Mouse (Mus musculus): ENCODE results near the gene Cfap46. TPM values are rescaled to one million over a fixed set of nuclear protein-coding genes. Genes with fewer than 3 reads are reported as not detected.
A peak's percentile ranks its signal among the peaks of the same experiment; 100 is the strongest.

Cfap46 gene
- polyA plus RNA-seq (2016; fragmentation: Nextera tagmentation; extraction: Ambion mirVana): 0.26 and 0.57 TPM in 2 replicates

DNA sequence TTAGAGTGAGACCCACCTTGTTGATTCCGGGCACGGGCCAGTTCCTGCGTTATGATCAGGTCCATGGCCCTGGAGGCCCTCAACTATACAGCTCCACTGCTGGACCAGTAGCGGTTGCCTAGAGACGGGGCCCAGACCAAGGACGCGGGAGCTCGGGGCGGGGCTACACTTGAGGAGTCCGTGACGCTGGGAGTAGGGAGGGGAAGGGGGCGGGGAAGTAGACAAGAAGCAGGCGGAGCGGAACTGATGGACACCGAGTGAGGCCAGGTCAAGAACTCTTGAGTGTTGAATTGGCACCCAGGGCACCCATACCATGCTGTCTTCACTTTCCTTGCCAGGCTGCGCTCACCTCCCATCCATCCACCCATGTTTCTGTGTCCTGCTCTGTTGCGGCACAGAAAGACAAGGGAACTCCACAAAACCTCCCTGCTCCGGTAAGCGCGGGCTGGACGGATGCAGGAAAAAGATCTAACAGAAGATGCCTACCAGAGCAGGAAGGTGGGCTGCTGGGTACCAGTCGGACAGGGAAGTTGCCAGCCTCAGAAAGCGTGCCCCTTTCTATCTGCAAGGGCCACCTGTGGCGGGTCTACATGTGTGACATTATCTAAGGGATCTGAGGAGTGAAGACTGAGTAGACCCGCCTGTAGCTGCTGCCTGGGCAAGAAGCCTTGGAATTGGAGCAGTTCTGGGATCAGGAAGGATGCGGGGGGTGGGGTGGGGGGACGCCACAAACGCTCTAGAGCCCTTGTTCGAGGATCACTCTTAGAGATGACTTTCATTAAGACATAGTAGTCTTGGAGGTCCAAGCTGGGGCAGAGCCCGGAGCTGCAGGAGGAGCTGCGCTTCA lies at the start of gene Cfap46:
TSS of gene Cfap46 (minus strand) at position 112 of the 847 bp plus-strand sequence.
- peak; percentile 89 for ATAC-seq (ENCODE audit: insufficient number of reproducible peaks, insufficient read depth, low FRiP score, low TSS enrichment)
- no peaks in the 10 kb centered on the region for H3K36me3 ChIP-seq
- no peaks in the 10 kb centered on the region for H3K4me1 ChIP-seq
- 1% methylated on average over 29 of the region's 31 CpGs for WGBS
- peaks cover 2% of the 10 kb centered on the region; the same call in 1 of the 2 replicates for H3K27me3 ChIP-seq
- H3K9me3 ChIP-seq: no peaks in the 10 kb centered on the region
- H3K4me2 ChIP-seq (replicated peaks): peak within 1 kb of the TSS; percentile 91
- peak within 1 kb of the TSS; percentile 62 for H3K4me3 ChIP-seq
- H3K27ac ChIP-seq: peak within 1 kb of the TSS; percentile 46; the same call in 1 of the 2 replicates
- peak within 1 kb of the TSS; percentile 50 for H3K9ac ChIP-seq

DNA sequence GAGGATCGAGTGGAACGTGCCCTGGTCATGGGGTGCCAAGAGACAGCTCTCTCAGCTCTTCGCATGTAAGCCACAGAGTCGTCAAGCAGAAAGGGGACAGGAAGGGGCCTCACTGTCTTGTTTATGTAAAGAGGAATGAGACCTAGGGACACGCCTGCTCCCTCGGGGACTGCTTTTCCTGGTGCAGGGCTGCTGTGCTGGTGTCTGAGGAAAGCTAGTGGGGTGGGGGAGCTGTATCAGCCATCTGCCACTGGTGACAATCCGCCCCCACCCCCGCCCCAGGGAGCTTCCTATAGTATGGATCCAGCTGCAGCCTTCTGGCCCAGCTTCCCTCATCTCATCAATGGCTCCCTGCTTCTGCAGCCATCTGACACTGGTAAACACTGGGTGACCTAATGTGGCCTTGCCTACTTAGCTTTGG lies 47.7 kb upstream of the Cfap46 start:
- no peaks in the 10 kb centered on the region for H3K9me3 ChIP-seq
- no peak overlapping the region for H3K4me3 ChIP-seq
- H3K27ac ChIP-seq: no peak overlapping the region
- ATAC-seq (ENCODE audit: insufficient number of reproducible peaks, insufficient read depth, low FRiP score, low TSS enrichment): 0 out of 2 replicates have a peak, but pooled peaks have one; percentile 41
- WGBS: 49% methylated on average over 8 of the region's 8 CpGs
- H3K4me1 ChIP-seq: 0 out of 2 replicates have a peak, but pooled peaks cover 5% of the 10 kb centered on the region
- no peaks in the 10 kb centered on the region for H3K36me3 ChIP-seq
- H3K4me2 ChIP-seq (replicated peaks): no peak overlapping the region
- H3K9ac ChIP-seq: no peak overlapping the region
- no peaks in the 10 kb centered on the region for H3K27me3 ChIP-seq

DNA sequence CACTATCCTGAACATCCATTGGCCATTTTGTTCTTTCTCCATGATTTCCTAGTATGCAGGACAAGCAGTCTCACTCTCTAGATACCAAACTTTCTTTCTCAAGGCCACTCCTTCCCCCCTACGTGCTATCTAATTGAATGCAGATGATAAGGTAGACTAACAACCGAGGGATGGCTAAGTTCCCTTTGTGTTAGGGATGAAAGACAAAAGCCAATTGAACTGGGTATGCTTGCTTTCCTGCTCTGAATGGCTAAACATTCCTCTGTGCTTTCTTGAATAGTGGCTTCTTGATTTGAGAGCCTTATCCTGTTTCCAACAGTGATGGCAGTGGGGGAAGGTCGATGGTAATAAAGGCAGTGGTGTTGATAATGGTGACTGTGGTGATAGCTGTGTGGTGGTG lies 43.5 kb upstream of the Cfap46 start:
- Histone ChIP-seq H3K9ac (no peak overlapping the region), H3K27me3 (no peaks in the 10 kb centered on the region), H3K4me2 (replicated peaks) (no peak overlapping the region), H3K4me3 (no peak overlapping the region), H3K9me3 (no peaks in the 10 kb centered on the region), H3K36me3 (no peaks in the 10 kb centered on the region), H3K4me1 (0 out of 2 replicates have a peak, but pooled peaks cover 5% of the 10 kb centered on the region), H3K27ac (no peak overlapping the region)
- WGBS: 22% methylated on average over 3 of the region's 3 CpGs
- ATAC-seq (ENCODE audit: insufficient number of reproducible peaks, insufficient read depth, low FRiP score, low TSS enrichment): no peak

DNA sequence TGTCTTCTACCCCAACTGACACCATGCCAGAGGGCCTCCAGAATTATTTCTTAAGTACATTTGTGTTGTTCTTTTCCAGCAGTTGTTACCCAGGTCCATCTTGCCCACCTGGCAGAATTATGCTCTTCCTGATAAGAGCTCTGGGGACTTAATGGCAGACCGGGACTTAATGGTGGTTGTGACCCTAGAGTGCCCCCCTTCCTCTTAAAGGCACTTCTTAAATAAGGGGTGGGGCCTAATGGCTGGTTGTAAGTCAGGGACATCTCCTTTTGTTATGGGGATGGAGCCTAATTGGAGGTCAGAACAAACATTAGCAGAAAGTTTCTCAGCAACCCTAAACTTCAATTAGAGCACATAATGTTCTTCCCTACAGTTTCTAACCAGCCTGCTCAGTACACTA lies 42.0 kb upstream of the Cfap46 start:
- Histone ChIP-seq H3K36me3 (no peaks in the 10 kb centered on the region), H3K27me3 (no peaks in the 10 kb centered on the region)
- WGBS: 74% methylated on average over 1 of the region's 1 CpGs

DNA sequence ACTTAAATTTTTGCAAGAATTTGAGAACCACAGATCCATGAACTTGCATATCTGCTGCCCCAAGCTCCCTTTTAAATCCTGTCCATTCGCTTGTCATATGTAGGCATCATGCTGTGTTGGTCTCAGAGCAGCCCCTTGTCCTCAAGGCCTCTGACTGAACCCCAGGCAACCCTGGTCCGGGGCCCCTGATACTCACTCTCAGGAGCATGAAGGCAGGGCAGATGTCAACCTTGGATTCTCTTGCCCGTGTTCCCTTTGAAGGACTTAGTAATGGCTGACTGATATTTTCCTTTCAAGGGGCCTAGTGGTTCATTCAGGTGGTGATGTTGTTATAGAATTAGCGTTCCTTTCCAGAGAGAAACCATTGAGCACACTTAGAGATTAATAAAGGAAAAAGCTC lies 40.4 kb upstream of the Cfap46 start:
- WGBS: 79% methylated on average over 4 of the region's 4 CpGs
- Histone ChIP-seq H3K27me3 (no peaks in the 10 kb centered on the region), H3K4me3 (no peak overlapping the region), H3K9me3 (no peaks in the 10 kb centered on the region), H3K4me1 (no peaks in the 10 kb centered on the region), H3K9ac (no peak overlapping the region), H3K36me3 (no peaks in the 10 kb centered on the region), H3K4me2 (replicated peaks) (no peak overlapping the region), H3K27ac (no peak overlapping the region)
- no peak for ATAC-seq (ENCODE audit: insufficient number of reproducible peaks, insufficient read depth, low FRiP score, low TSS enrichment)

More for the DNA sequence above, 42.0 kb upstream of the Cfap46 start:
- no peaks in the 10 kb centered on the region for H3K4me1 ChIP-seq
- H3K27ac ChIP-seq: no peak overlapping the region
- ATAC-seq (ENCODE audit: insufficient number of reproducible peaks, insufficient read depth, low FRiP score, low TSS enrichment): no peak
- H3K9ac ChIP-seq: no peak overlapping the region
- no peak overlapping the region for H3K4me3 ChIP-seq
- H3K9me3 ChIP-seq: no peaks in the 10 kb centered on the region
- H3K4me2 ChIP-seq (replicated peaks): no peak overlapping the region

DNA sequence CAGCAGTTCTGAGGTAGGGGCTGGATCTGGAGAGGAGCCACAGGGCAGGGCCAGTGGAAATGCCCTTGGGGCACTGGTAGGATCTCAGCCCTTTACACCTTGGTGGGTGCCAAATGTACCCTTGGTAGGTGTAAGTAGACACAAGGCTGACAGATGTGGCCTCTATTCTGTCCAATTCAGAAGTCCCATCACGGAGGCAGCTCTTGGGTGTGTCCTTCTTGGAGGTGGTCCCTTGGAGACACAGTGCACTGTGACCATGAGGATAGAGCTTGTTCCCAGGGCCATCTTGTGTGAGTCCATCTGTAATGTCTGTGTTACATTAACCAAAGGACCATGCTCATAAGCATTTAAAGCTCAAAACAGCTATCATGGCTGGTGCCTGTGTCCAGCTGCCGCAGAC lies 37.6 kb upstream of the Cfap46 start:
- no peaks in the 10 kb centered on the region for H3K4me1 ChIP-seq
- no peak overlapping the region for H3K27ac ChIP-seq
- H3K27me3 ChIP-seq: no peaks in the 10 kb centered on the region
- WGBS: 91% methylated on average over 2 of the region's 2 CpGs
- H3K9ac ChIP-seq: no peak overlapping the region
- no peak overlapping the region for H3K4me3 ChIP-seq
- H3K9me3 ChIP-seq: no peaks in the 10 kb centered on the region
- ATAC-seq (ENCODE audit: insufficient number of reproducible peaks, insufficient read depth, low FRiP score, low TSS enrichment): no peak
- no peaks in the 10 kb centered on the region for H3K36me3 ChIP-seq
- H3K4me2 ChIP-seq (replicated peaks): no peak overlapping the region

DNA sequence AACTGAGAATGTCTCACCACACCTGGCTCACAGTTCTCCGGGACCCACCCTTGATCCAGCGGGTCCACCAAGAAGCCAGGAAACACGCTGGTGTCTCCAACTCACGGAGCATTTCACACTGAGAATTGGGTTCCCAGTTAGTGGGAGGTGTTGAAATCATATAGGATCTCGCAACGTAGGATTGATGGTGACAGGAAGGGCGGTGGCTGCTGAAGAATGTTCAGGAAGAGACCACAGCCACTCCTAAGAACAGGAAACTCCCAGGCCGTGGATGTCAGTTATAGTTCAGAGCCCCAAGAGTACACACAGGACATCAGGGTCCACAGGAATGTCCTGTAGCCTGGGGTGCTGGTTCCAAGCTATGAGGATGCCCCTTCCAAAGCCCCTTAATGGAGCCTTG lies 34.2 kb upstream of the Cfap46 start:
- no peak overlapping the region for H3K9ac ChIP-seq
- no peaks in the 10 kb centered on the region for H3K9me3 ChIP-seq
- no peaks in the 10 kb centered on the region for H3K36me3 ChIP-seq
- no peaks in the 10 kb centered on the region for H3K27me3 ChIP-seq
- no peak overlapping the region for H3K4me2 ChIP-seq (replicated peaks)
- H3K4me1 ChIP-seq: no peaks in the 10 kb centered on the region
- H3K4me3 ChIP-seq: no peak overlapping the region
- WGBS: 82% methylated on average over 8 of the region's 8 CpGs
- no peak for ATAC-seq (ENCODE audit: insufficient number of reproducible peaks, insufficient read depth, low FRiP score, low TSS enrichment)
- H3K27ac ChIP-seq: no peak overlapping the region

DNA sequence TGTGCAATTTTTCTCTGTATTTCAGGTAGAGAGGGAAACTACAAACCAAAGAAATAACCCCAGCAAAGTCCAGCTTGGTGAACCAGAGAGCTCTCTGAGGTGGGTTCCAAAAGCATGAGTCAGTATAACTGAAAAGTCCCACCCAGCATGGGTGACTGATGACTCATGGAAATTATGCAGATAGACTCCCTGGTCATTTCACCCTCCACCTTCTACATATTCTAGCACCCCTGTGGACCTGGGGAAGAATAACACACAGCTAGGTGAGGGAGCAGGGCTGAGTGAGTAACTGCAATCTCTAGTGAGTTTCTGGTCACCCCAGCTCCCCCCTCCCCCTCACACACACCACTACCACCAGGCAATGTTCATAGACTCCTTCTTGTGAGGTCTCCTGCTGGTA lies 28.2 kb upstream of the Cfap46 start:
- Histone ChIP-seq H3K27ac (no peak overlapping the region), H3K4me1 (no peaks in the 10 kb centered on the region), H3K9me3 (no peaks in the 10 kb centered on the region), H3K4me3 (no peak overlapping the region), H3K27me3 (no peaks in the 10 kb centered on the region), H3K4me2 (replicated peaks) (no peak overlapping the region), H3K36me3 (no peaks in the 10 kb centered on the region), H3K9ac (no peak overlapping the region)
- no peak for ATAC-seq (ENCODE audit: insufficient number of reproducible peaks, insufficient read depth, low FRiP score, low TSS enrichment)

DNA sequence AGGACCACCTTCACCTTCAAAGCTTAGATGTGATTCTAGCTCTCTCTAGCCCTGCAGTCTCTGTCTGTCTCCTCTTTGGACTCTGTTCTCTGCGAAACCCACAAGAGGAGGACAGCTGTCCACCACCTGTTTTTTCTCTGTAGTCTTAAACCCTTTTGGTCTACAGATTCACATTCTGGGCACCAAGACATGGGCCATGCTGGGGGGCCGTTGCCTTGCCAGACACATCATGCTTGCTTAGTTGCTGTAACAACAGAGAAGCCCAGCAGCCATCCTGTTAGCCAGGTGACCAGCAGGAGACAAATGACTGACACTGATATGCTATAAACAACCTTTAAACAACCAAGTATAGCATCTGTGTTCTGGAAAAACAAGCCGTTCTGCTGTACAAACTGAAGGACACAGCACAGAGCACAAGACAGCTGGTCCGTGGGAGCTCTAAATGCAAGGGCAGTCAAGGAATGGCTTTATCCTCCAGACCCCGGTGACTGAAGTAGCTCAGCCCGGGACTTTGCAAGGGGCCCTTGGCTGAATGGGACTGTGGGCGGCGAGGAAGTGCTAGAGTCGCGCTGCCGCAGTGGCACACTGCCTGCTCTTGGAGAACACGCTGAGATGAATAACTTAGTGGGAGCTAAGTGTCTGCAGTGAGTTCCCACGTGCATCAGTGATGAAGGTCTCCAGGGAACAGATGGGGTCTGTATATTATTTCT lies 22.9 kb upstream of the Cfap46 start:
- H3K4me2 ChIP-seq (replicated peaks): no peak overlapping the region
- no peaks in the 10 kb centered on the region for H3K36me3 ChIP-seq
- H3K9me3 ChIP-seq: no peaks in the 10 kb centered on the region
- H3K4me3 ChIP-seq: no peak overlapping the region
- no peak overlapping the region for H3K27ac ChIP-seq
- H3K27me3 ChIP-seq: no peaks in the 10 kb centered on the region
- 60% methylated on average over 13 of the region's 13 CpGs for WGBS
- no peak overlapping the region for H3K9ac ChIP-seq
- no peaks in the 10 kb centered on the region for H3K4me1 ChIP-seq
- no peak for ATAC-seq (ENCODE audit: insufficient number of reproducible peaks, insufficient read depth, low FRiP score, low TSS enrichment)

DNA sequence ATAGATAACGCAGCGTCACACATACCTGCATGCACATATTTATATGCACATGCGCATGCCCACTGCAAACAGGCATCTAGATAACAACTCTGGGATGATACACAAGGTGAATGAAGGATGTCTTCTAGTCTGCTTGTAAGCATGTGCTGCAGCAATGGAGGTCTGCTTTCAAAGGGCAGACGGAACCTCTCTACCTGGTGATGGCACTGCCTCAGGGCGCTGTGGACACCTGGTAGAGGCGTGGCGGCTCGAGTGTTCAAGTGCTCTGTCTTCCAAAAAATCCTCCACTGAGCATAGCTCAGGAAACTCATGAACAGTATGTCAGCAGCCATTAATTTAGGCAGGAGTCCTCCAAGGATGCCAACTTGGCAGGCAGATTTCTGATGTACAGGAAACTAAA lies 22.2 kb upstream of the Cfap46 start:
- H3K36me3 ChIP-seq: no peaks in the 10 kb centered on the region
- H3K4me1 ChIP-seq: no peaks in the 10 kb centered on the region
- H3K27ac ChIP-seq: no peak overlapping the region
- no peak overlapping the region for H3K9ac ChIP-seq
- no peaks in the 10 kb centered on the region for H3K9me3 ChIP-seq
- H3K4me2 ChIP-seq (replicated peaks): no peak overlapping the region
- H3K27me3 ChIP-seq: no peaks in the 10 kb centered on the region
- ATAC-seq (ENCODE audit: insufficient number of reproducible peaks, insufficient read depth, low FRiP score, low TSS enrichment): no peak
- 89% methylated on average over 8 of the region's 8 CpGs for WGBS
- no peak overlapping the region for H3K4me3 ChIP-seq

DNA sequence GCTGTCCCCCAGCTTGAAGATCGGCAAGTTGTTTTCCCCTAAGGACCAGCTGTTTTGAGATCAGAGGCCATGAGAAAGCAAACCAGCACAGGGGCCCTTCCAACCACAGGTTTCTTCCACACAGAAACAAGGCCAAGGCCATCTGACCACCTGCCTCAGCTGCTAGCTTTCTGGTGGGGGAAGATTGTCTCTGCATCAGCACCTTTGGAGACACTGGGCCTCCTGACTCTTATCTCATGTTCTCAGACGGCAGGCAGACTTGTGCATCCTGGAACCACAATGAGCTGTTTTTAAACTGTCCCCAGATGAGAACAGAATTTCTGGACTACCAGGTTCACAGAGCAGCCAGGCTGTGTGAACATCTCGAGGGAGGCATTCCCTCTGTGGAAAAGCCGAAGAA lies 21.5 kb upstream of the Cfap46 start:
- WGBS: 78% methylated on average over 4 of the region's 4 CpGs
- H3K4me2 ChIP-seq (replicated peaks): no peak overlapping the region
- ATAC-seq (ENCODE audit: insufficient number of reproducible peaks, insufficient read depth, low FRiP score, low TSS enrichment): no peak
- no peak overlapping the region for H3K27ac ChIP-seq
- no peaks in the 10 kb centered on the region for H3K4me1 ChIP-seq
- H3K27me3 ChIP-seq: no peaks in the 10 kb centered on the region; the same call in 1 of the 2 replicates
- H3K9me3 ChIP-seq: no peaks in the 10 kb centered on the region
- no peak overlapping the region for H3K4me3 ChIP-seq
- H3K9ac ChIP-seq: no peak overlapping the region
- H3K36me3 ChIP-seq: no peaks in the 10 kb centered on the region

DNA sequence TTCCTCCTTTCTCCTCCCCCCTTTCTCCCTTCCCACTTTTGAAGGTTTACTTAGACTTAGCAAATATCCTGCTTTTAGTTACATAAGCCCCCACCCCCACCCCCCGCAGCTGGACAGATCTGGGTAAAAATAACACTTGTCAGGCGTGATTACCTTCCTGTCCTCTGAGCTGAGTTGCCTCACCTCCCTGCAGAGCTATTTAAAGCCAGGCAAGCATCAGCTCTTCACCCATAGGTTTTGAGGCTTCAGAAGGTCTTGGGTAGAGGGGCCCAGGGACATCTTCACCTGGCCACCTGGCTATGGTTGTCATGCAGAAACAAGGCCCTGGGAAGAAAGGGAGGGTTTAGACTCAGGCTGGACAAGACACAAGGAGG lies 20.2 kb upstream of the Cfap46 start:
- H3K36me3 ChIP-seq: no peaks in the 10 kb centered on the region
- H3K4me3 ChIP-seq: no peak overlapping the region
- no peaks in the 10 kb centered on the region for H3K9me3 ChIP-seq
- 0 out of 2 replicates have a peak overlapping the region, but pooled peaks have one; percentile 5 for H3K4me2 ChIP-seq (replicated peaks)
- 15% methylated on average over 2 of the region's 2 CpGs for WGBS
- H3K27me3 ChIP-seq: no peaks in the 10 kb centered on the region; the same call in 1 of the 2 replicates
- no peaks in the 10 kb centered on the region for H3K4me1 ChIP-seq
- ATAC-seq (ENCODE audit: insufficient number of reproducible peaks, insufficient read depth, low FRiP score, low TSS enrichment): no peak
- H3K9ac ChIP-seq: no peak overlapping the region
- H3K27ac ChIP-seq: no peak overlapping the region

Data from embryonic facial prominence, embryonic 12.5 days (tissue).